Mouse (Mus musculus): ENCODE results near the gene Usp21.

DNA sequence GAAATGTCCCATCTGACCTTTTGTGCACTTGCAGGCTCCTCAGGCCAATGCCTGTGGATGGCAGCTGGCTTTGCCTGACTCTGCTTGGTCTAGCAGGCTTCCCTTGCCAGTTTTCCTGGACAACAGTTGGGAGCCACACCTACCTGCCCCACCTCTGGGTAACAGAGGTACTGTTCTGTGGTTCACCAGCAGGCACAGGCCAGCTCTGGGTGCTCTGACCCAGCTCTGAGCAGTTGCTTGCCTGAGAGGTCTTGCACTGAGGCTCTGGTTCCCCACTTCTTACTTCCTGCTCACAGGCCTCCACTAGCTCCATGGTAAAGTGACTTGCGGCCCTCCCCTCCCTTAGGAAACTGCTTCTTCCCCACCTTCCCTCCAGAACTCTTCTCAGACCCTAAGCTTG, 34.2 kb upstream of the Usp21 start:
- TF ChIP-seq CTCF (IDR thresholded peaks at IDR 0.05; ENCODE audit: borderline replicate concordance, insufficient read depth, low read length) = no peak
- TF ChIP-seq POLR2A (IDR thresholded peaks at IDR 0.05; ENCODE audit: low read depth, low read length) = no peak

Measured in embryonic fibroblast, embryonic 13.5 days (primary cell).